Mouse (Mus musculus) retina, adult 2 months (tissue): Measurements from ENCODE around the gene Paf1.
A peak's percentile ranks its signal among the peaks of the same experiment; 100 is the strongest.

ENCODE experiments used
- DNase-seq: peaks from one replicate; pipeline ENCODE4 v3.0.0-alpha.2; 2012; ENCODE audit warnings: low read depth, low spot score

Gene Paf1

GRCm38 (mm10) chr7:28392429-28393271 is at the start of gene Paf1, which contains the start of gene Med29:
TSS of gene Paf1 (plus strand) at chr7:28392951.
TSS of gene Med29 (minus strand) at chr7:28392708.
- peak; percentile 98 for DNase-seq

- peak; percentile 39 for DNase-seq
These were observed 48.1 kb upstream of the Paf1 start for GRCm38 (mm10) chr7:28344637-28345036.

GRCm38 (mm10) chr7:28347746-28348145 is 45.0 kb upstream of the Paf1 start:
- DNase-seq = no peak

- DNase-seq = no peak
These were observed 44.1 kb upstream of the Paf1 start for GRCm38 (mm10) chr7:28348601-28349000.

GRCm38 (mm10) chr7:28350155-28350883 is 42.4 kb upstream of the Paf1 start, which contains the start of gene Rps16:
TSS of gene Rps16 (plus strand) at chr7:28350652.
- DNase-seq = peak; percentile 95

GRCm38 (mm10) chr7:28351676-28352191 is 41.0 kb upstream of the Paf1 start:
- no peak for DNase-seq

GRCm38 (mm10) chr7:28353267-28353666 is 39.5 kb upstream of the Paf1 start:
- no peak for DNase-seq

- no peak for DNase-seq
These were observed 38.6 kb upstream of the Paf1 start for GRCm38 (mm10) chr7:28354113-28354581.

GRCm38 (mm10) chr7:28354596-28354995 is 38.2 kb upstream of the Paf1 start:
- DNase-seq = no peak

GRCm38 (mm10) chr7:28355221-28355620 is 37.5 kb upstream of the Paf1 start:
- no peak for DNase-seq

- DNase-seq = no peak
These were observed 35.8 kb upstream of the Paf1 start for GRCm38 (mm10) chr7:28356981-28357380.

GRCm38 (mm10) chr7:28357984-28358383 is 34.8 kb upstream of the Paf1 start:
- DNase-seq = no peak

GRCm38 (mm10) chr7:28358431-28358830 is 34.3 kb upstream of the Paf1 start:
- DNase-seq = no peak

- DNase-seq = no peak
These were observed 32.9 kb upstream of the Paf1 start for GRCm38 (mm10) chr7:28359854-28360253.

- DNase-seq = no peak
These were observed 32.5 kb upstream of the Paf1 start for GRCm38 (mm10) chr7:28360291-28360690.

- no peak for DNase-seq
These were observed 31.0 kb upstream of the Paf1 start for GRCm38 (mm10) chr7:28361647-28362341.

GRCm38 (mm10) chr7:28362441-28363060 is 30.2 kb upstream of the Paf1 start:
- no peak for DNase-seq

GRCm38 (mm10) chr7:28367663-28368275 is 25.0 kb upstream of the Paf1 start:
- no peak for DNase-seq

- DNase-seq = no peak
These were observed 24.4 kb upstream of the Paf1 start for GRCm38 (mm10) chr7:28368276-28368920.

- no peak for DNase-seq
These were observed 22.7 kb upstream of the Paf1 start for GRCm38 (mm10) chr7:28370051-28370450.
